Mouse (Mus musculus) heart, adult 10 weeks (tissue): ENCODE data around the gene Ccdc190. TPM values are rescaled to one million over a fixed set of nuclear protein-coding genes. Genes with fewer than 3 reads are reported as not detected.

Source experiments
- polyA plus RNA-seq: library from polyadenylated mRNA; stranded (reverse); fragments of 350-450 nt; fragmentation: Illumina TruSeq; extraction: RNeasy Lipid Tissue Mini Kit (QIAGEN cat#74804); gene quantifications from one replicate; pipeline ENCODE4 v1.2.3, GENCODE M21; 2014; ENCODE audit warnings: low read depth, low replicate concordance

The Ccdc190 gene
- polyA plus RNA-seq = 0.42 TPM

GRCm38 (mm10) chr1:169928454-169928971 is at the start of gene Ccdc190:
Ccdc190 (plus strand) TSS chr1:169928648.

GRCm38 (mm10) chr1:169968792-169969515 is 40.5 kb downstream of the Ccdc190 start, which contains the start of gene Hsd17b7:
Hsd17b7 (minus strand) TSS chr1:169969241.

Other genes starting within 250 kb of the Ccdc190 start
- gene Rgs4, start 181.0 kb upstream of the Ccdc190 start, polyA plus RNA-seq = 17.6 TPM
- gene Hsd17b7, start 40.6 kb downstream of the Ccdc190 start, polyA plus RNA-seq = 12.0 TPM
- 13.5 TPM for gene Ddr2, start 182.1 kb downstream of the Ccdc190 start, polyA plus RNA-seq
- 43.2 TPM for gene Uap1, start 246.3 kb downstream of the Ccdc190 start, polyA plus RNA-seq